Mouse (Mus musculus): ENCODE results near the gene Sem1. TPM values are rescaled to one million over a fixed set of nuclear protein-coding genes. Genes with fewer than 3 reads are reported as not detected.
"Not testable (repeated sequence)": the region's sequence is repeated elsewhere in the genome, so short reads cannot be mapped to it uniquely, and the experiment has no call there.

The Sem1 gene
- polyA plus RNA-seq, 1 experiment from 2014 or later = 245 TPM

DNA sequence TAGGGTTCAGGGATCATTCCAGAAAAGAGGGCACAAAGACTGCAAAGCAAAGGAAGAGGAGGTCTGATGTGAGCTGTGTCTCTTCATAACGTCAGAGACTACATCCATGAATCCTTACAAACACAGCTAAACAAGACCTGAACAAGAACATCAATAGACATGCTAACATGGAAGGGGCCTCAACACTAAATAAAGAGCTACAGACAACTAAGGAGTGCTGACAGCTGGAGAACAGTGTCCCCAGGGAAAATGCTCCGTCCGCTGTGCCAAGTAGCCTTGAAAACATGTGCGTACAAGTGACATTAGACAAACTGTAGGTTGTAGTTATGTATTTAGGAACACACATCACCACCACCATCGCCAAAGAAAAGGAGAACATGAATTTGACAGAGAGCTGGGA lies 15.7 kb downstream of the Sem1 start:
- H3K27ac ChIP-seq = peak overlapping the region; percentile 48; the same call in 1 of the 2 replicates
- no peak overlapping the region for H3K9ac ChIP-seq
- ATAC-seq (replicated peaks; ENCODE audit: insufficient number of reproducible peaks, insufficient read depth, low FRiP score, low read depth) = no peak
- no peak overlapping the region for H3K4me2 ChIP-seq
- no peaks in the 10 kb centered on the region for H3K27me3 ChIP-seq
- H3K4me3 ChIP-seq = no peak overlapping the region
- no peaks in the 10 kb centered on the region for H3K9me3 ChIP-seq (replicated peaks)
- WGBS = 35% methylated on average over 5 of the region's 5 CpGs
- H3K4me1 ChIP-seq (replicated peaks) = peaks cover 25% of the 10 kb centered on the region
- H3K36me3 ChIP-seq = peaks cover 3% of the 10 kb centered on the region; the same call in 1 of the 2 replicates

DNA sequence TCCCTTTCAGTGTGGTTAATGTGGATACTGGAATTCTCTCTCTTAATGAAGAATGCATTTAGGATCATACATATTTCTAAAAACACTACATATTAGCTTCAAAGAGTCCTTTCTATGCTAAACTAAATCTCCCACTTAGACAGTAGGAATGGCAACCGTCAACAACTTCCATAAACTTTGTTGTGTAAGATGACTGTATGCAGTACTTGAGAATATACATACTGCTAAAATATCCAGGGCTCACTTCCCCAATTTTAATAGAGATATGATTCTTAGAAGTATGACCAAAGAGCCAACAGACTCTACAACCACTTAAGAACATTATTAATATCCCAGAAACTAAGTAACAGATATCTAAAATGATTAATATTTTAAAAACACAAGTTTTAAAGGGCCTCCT lies 20.8 kb downstream of the Sem1 start:
- Histone ChIP-seq H3K4me2 (no peak overlapping the region), H3K9ac (no peak overlapping the region), H3K4me3 (no peak overlapping the region), H3K4me1 (replicated peaks) (peaks cover 12% of the 10 kb centered on the region), H3K27me3 (no peaks in the 10 kb centered on the region), H3K36me3 (peaks cover 20% of the 10 kb centered on the region), H3K9me3 (replicated peaks) (no peaks in the 10 kb centered on the region), H3K27ac (no peak overlapping the region)
- 98% methylated on average over 1 of the region's 1 CpGs for WGBS
- ATAC-seq (replicated peaks; ENCODE audit: insufficient number of reproducible peaks, insufficient read depth, low FRiP score, low read depth) = no peak

DNA sequence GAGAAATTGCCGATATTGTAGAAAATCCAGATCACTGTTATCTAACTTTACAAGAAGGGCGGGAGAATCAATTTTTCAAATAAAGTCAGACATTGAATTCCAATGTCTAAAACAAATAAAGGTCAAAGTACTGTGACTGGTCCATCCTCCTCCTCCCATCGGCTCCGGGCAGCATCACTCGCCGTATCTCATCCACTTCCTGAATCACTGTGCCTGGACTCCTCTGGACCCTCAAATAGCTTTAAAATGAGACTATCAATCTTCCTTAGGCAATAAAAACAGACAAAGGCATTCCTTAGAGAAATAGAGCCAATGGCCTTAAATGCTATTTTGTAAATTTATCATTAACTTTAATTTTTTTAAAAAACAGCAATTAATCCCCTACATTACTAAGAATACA lies 26.5 kb downstream of the Sem1 start:
- Histone ChIP-seq H3K9ac (no peak overlapping the region), H3K27ac (no peak overlapping the region), H3K4me3 (no peak overlapping the region), H3K36me3 (peaks cover 14% of the 10 kb centered on the region), H3K4me2 (no peak overlapping the region), H3K27me3 (no peaks in the 10 kb centered on the region), H3K9me3 (replicated peaks) (no peaks in the 10 kb centered on the region), H3K4me1 (replicated peaks) (0 out of 2 replicates have a peak, but pooled peaks cover 2% of the 10 kb centered on the region)
- ATAC-seq (replicated peaks; ENCODE audit: insufficient number of reproducible peaks, insufficient read depth, low FRiP score, low read depth) = no peak
- WGBS = 82% methylated on average over 6 of the region's 6 CpGs

DNA sequence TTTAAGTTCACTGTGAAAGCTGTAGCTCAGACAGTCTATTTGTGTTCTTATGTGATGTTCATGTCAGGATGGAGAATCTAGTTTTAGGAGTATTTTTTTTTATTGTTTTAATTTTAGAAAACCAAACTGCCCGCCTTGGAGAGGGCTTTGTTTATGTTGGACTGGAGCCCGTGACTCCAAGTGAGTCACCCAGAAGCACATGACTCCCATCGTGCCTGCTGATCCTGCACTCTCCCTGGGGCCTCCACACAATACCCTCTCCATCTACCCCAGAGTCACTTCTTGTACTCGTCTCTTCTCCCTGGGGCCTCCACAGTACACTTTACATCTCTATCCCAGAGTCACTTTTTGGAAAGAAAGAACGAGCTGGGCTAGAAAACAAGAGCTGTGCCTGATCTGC lies 30.5 kb downstream of the Sem1 start:
- WGBS = 30% methylated on average over 5 of the region's 5 CpGs

DNA sequence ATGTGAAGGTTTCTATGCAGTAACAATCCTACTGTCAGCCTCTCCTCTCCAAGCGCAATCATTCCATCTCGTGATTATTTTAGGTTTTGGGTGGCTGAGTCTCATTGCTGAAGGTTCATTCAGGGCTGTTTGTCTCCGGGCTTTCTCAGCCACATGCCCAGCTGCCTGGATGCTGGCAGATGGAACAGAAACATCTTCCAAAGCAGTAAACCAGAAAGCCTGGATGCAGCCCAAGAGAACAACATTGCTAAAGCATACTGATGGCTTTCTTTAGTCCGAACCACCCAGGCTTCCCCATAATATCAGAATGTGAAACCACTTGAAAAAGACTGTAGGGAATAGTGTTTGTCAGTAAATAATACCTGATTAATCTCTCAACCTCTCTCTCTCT lies 34.2 kb downstream of the Sem1 start:
- Histone ChIP-seq H3K4me3 (no peak overlapping the region), H3K36me3 (no peaks in the 10 kb centered on the region), H3K4me1 (replicated peaks) (0 out of 2 replicates have a peak, but pooled peaks cover 2% of the 10 kb centered on the region), H3K4me2 (no peak overlapping the region), H3K27ac (no peak overlapping the region), H3K27me3 (no peaks in the 10 kb centered on the region), H3K9ac (no peak overlapping the region), H3K9me3 (replicated peaks) (no peaks in the 10 kb centered on the region)
- WGBS = 75% methylated on average over 4 of the region's 4 CpGs
- no peak for ATAC-seq (replicated peaks; ENCODE audit: insufficient number of reproducible peaks, insufficient read depth, low FRiP score, low read depth)

More for the DNA sequence above, 30.5 kb downstream of the Sem1 start:
- Histone ChIP-seq H3K36me3 (no peaks in the 10 kb centered on the region), H3K4me3 (no peak overlapping the region), H3K27me3 (no peaks in the 10 kb centered on the region), H3K9me3 (replicated peaks) (no peaks in the 10 kb centered on the region), H3K4me1 (replicated peaks) (0 out of 2 replicates have a peak, but pooled peaks cover 2% of the 10 kb centered on the region), H3K27ac (no peak overlapping the region), H3K4me2 (no peak overlapping the region), H3K9ac (no peak overlapping the region)
- no peak for ATAC-seq (replicated peaks; ENCODE audit: insufficient number of reproducible peaks, insufficient read depth, low FRiP score, low read depth)

DNA sequence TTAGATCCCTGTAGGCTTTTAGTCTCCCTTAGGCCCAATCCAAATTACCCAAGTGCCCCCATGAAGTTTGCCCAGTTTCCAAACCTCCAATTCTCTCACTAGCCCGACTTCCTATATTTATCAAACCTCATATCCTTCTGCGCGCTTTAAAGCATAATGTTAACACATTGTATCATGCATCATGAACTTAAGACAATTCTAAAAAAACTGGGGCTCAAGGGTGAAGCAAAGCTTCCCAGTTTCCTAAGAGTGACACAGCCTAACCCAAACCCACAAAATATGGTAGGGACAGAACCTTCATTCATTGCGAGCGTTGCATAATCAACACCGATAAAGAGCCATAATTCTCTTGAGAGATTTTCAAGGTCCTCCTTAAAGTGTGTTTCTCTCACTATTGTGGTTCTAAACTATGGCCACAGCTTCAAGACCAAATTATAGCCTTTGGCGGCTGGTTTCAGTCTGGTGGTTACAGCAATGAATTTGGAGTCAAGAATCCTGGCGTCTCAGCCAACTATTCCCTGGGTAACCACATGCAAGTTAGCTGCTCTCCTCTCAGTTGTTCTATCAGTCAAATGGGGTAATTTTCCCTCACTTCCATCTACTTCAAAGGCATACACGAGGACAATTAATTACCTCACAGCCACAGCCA lies 34.7 kb downstream of the Sem1 start:
- H3K9ac ChIP-seq = no peak overlapping the region
- H3K9me3 ChIP-seq (replicated peaks) = no peaks in the 10 kb centered on the region
- H3K27me3 ChIP-seq = no peaks in the 10 kb centered on the region
- no peaks in the 10 kb centered on the region for H3K36me3 ChIP-seq
- H3K4me3 ChIP-seq = no peak overlapping the region
- no peak overlapping the region for H3K27ac ChIP-seq
- 87% methylated on average over 9 of the region's 9 CpGs for WGBS
- no peak for ATAC-seq (replicated peaks; ENCODE audit: insufficient number of reproducible peaks, insufficient read depth, low FRiP score, low read depth)
- H3K4me1 ChIP-seq (replicated peaks) = 0 out of 2 replicates have a peak, but pooled peaks cover 2% of the 10 kb centered on the region
- H3K4me2 ChIP-seq = no peak overlapping the region

DNA sequence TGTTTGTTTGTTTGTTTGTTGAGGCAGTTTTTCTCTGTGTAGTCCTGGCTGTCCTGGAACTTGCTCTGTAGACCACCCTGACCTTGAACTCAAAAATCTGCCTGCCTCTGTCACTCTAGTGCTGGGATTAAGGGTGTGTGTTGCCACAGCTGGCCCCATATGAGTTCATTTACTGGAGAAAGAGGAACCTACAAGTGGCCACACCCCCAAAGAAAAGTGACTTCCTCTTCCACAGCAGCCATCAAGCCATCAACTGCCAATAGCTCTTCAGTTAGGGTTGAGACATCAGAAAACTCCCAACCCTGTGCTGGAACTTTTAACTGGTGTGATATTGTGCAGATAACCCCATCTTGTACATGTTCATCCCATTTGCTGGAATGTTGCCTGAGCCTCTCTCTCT lies 36.3 kb downstream of the Sem1 start:
- no peak overlapping the region for H3K27ac ChIP-seq
- H3K4me1 ChIP-seq (replicated peaks) = no peaks in the 10 kb centered on the region
- H3K4me3 ChIP-seq = no peak overlapping the region
- no peaks in the 10 kb centered on the region for H3K36me3 ChIP-seq
- ATAC-seq (replicated peaks; ENCODE audit: insufficient number of reproducible peaks, insufficient read depth, low FRiP score, low read depth) = no peak
- H3K9ac ChIP-seq = no peak overlapping the region
- H3K4me2 ChIP-seq = no peak overlapping the region
- no peaks in the 10 kb centered on the region for H3K9me3 ChIP-seq (replicated peaks)
- H3K27me3 ChIP-seq = no peaks in the 10 kb centered on the region

DNA sequence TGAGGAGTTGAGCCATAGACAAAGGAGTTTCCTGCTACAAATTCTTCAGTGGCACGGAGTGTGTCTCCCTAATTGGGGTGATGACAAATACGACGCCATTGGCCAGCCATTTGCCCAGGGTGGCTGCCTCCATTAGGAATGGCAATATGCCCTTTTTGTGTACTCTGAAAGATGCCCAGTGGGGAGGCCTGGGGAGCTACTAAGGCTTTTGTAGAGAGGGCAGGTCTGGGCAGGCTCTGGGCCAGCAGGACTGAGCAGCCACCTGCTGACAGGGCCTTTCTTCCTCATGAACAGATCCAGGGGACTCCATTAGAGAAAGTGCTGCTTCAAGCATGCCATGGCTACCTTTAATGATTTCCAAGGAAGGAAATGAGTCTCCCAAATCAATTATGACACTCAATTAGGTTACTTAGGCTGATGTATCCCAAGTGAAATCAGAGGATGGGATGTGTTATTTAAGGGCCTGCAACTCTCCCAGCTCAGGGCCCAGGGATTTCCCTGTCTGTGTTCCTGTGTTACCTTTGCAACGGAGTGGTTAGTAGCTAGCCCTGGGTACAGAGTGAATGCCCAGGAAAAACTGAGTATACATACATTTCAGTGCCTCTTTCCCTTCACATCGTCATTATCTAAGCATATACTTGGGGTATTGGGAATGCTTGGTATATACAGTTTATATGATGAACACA lies 41.5 kb downstream of the Sem1 start:
- Histone ChIP-seq H3K36me3 (no peaks in the 10 kb centered on the region), H3K4me1 (replicated peaks) (no peaks in the 10 kb centered on the region), H3K9ac (no peak overlapping the region), H3K9me3 (replicated peaks) (no peaks in the 10 kb centered on the region), H3K4me2 (no peak overlapping the region), H3K27ac (no peak overlapping the region), H3K27me3 (no peaks in the 10 kb centered on the region), H3K4me3 (no peak overlapping the region)
- WGBS = 72% methylated on average over 5 of the region's 5 CpGs
- ATAC-seq (replicated peaks; ENCODE audit: insufficient number of reproducible peaks, insufficient read depth, low FRiP score, low read depth) = no peak

DNA sequence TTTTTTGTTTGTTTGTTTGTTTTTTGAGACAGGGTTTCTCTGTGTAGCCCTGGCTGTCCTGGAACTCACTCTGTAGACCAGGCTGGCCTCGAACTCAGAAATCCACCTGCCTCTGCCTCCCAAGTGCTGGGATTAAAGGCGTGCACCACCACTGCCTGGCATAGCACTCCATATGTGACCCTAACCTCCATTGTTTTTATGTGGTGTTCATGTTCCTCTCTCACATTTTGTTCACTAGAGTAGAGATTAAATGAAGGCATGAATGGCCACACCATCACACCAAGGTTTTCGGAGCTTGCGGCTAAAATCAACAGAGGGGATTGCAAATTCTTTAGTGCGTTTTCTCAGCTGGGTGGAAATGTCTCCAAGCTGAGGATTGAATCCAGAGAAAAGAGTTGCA lies 42.1 kb downstream of the Sem1 start:
- ATAC-seq (replicated peaks; ENCODE audit: insufficient number of reproducible peaks, insufficient read depth, low FRiP score, low read depth); H3K9ac ChIP-seq; H3K36me3 ChIP-seq; H3K4me1 ChIP-seq (replicated peaks); H3K4me3 ChIP-seq; H3K27me3 ChIP-seq; H3K4me2 ChIP-seq; H3K27ac ChIP-seq; H3K9me3 ChIP-seq (replicated peaks): not testable (repeated sequence)
- 90% methylated on average over 5 of the region's 5 CpGs for WGBS

Data from heart, embryonic 15.5 days (tissue).